Mouse (Mus musculus): Measurements from ENCODE around the gene Dis3l2.

Gene Dis3l2

DNA sequence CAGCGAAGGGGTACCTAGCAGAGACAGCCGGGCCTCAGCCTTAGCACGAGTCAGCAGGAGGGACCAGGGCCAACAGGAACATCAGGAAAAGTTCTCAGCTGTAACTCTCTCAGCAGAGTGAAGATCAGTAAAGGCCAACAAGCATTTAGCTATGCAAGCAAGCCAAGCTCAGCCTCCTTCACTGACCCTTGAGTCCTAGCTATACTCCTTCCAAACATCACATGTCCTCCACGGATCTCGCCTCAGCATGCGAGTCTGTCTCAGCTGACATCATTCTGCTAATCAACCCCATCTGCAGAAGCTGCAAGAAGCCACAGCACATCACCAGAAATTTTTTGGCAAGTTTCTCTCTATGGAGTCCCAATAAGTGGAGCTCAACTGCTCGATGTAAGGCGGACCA is 370.2 kb downstream of the Dis3l2 start:
- DNase-seq (ENCODE audit: low spot score), result no peak

DNA sequence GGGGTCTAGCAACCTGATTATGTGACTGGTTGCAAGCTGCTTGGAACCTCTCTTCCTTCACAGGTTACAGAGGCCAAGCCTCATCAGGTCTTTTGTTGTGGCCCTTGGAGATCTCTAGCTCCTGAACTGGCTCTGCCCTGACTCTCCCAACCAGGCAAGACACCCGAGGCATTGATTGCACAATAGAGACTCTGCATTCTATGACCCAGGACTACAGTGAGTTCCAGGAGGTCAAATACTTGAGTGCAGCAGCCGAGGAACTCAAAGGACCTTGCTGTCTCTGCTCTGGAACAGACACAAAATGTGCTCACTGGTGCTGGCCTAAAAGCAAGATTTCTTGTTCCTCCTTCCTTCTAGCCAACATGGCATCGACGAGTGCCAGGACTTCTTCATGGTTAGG is 382.6 kb downstream of the Dis3l2 start:
- DNase-seq (ENCODE audit: low spot score), result no peak

DNA sequence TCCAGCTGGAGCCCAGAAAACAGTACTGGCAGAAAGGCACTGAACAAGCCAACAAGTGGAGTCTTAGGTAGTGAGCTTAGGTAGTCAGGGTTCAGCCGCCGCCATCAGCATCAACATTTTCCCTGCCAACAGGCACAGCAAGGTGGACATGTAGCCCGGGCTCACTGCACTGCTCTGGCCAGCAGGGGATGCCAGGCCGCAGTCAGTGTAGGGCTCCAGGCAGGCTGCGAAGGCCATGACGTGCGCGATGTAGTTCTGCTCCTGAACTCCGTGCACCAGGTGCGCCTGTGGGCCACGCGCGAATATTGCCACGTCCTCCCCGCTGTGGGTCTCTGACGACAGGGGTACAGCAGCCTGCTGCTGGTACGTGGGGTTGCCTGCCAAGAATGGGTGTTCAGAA is 383.4 kb downstream of the Dis3l2 start:
- DNase-seq (ENCODE audit: low spot score), result no peak

- no peak for DNase-seq (ENCODE audit: low spot score)
These were observed 385.6 kb downstream of the Dis3l2 start for GRCm38 (mm10) chr1:87089251-87089650.

- no peak for DNase-seq (ENCODE audit: low spot score)
These were observed 386.2 kb downstream of the Dis3l2 start, which contains the start of gene Alppl2 for GRCm38 (mm10) chr1:87089828-87090227. Gene Alppl2 (minus strand): TSS chr1:87089928.

- no peak for DNase-seq (ENCODE audit: low spot score)
These were observed 392.0 kb downstream of the Dis3l2 start for GRCm38 (mm10) chr1:87095642-87096041.

DNA sequence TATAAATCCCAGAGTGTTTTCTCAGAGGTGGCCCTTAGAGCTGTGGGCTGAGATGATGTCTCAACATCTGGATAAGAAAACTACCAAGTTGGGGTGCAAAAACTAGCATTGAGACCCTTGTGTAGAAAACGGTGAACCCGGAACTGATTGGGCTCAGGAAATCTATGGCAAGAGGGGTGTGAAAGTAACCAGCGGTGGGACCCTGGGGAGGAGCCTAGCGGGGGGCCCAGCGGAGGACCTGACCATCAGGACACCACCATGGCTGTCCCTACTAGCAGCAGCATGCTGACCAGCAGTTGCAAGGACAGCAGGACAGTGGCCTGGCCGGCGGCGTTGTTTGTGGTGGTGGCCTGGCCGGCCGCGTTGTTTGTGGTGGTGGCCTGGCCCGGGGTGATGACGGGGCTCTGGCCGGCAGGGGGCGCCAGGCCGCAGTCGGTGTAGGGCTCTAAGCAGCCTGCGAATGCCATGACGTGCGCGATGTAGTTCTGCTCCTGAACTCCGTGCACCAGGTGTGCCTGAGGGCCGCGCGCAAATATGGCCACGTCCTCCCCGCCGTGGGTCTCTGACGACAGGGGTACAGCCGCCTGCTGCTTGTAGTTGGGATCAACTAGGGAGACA is 394.9 kb downstream of the Dis3l2 start:
- DNase-seq (ENCODE audit: low spot score), result no peak
